Mouse (Mus musculus) stomach, postnatal 0 days (tissue): Measurements from ENCODE around the gene Nop16. TPM values are rescaled to one million over a fixed set of nuclear protein-coding genes. Genes with fewer than 3 reads are reported as not detected.

Experiments used
- ATAC-seq: fragments of 200-750 bp; cut with Nextera tagmentation; 2 replicates; pipeline ENCODE4 v1.8.0; 2017; ENCODE audit not compliant: low FRiP score, low TSS enrichment
- DNase-seq: peaks from one replicate; pipeline ENCODE4 v3.0.0-alpha.2; 2016; ENCODE audit warnings: low spot score
- H3K27ac ChIP-seq: fragments of 300-500 bp; sonication (generic); replicated peaks from 2 replicates; pipeline ENCODE4 v1.5.1; 2014; ENCODE audit warnings: mild to moderate bottlenecking, control low read depth
- H3K27me3 ChIP-seq: fragments of 300-500 bp; sonication (generic); 2 replicates; pipeline ENCODE4 v1.6.1; 2014; ENCODE audit warnings: low read length; ENCODE audit not compliant: control insufficient read depth, insufficient read depth
- H3K36me3 ChIP-seq: fragments of 300-500 bp; sonication (generic); 2 replicates; pipeline ENCODE4 v1.6.1; 2014; ENCODE audit warnings: low read length, mixed read lengths; ENCODE audit not compliant: control insufficient read depth, insufficient read depth
- H3K4me1 ChIP-seq: fragments of 300-500 bp; sonication (generic); replicated peaks from 2 replicates; pipeline ENCODE4 v1.6.1; 2014; ENCODE audit warnings: antibody characterized with exemption; ENCODE audit not compliant: control insufficient read depth, insufficient read depth
- H3K4me2 ChIP-seq: fragments of 300-500 bp; sonication (generic); replicated peaks from 2 replicates; pipeline ENCODE4 v1.6.1; 2014; ENCODE audit warnings: low read depth, mild to moderate bottlenecking, control low read depth, moderate library complexity
- H3K4me3 ChIP-seq: fragments of 300-500 bp; sonication (generic); 2 replicates; pipeline ENCODE4 v1.5.1; 2014; ENCODE audit warnings: low read depth, low read length, control low read depth
- H3K9ac ChIP-seq: fragments of 300-500 bp; sonication (generic); 2 replicates; pipeline ENCODE4 v1.6.1; 2014; ENCODE audit warnings: mild to moderate bottlenecking, low read length, control low read depth, mixed read lengths
- H3K9me3 ChIP-seq: fragments of 300-500 bp; sonication (generic); 2 replicates; pipeline ENCODE4 v1.6.1; 2016; ENCODE audit warnings: low read length; ENCODE audit not compliant: control insufficient read depth
- CTCF ChIP-seq: IDR thresholded peaks from 2 replicates; pipeline ENCODE4 v1.5.1; 2016; ENCODE audit warnings: antibody characterized with exemption, low read depth, mild to moderate bottlenecking, moderate library complexity
- EP300 ChIP-seq: optimal IDR thresholded peaks from 2 replicates; pipeline ENCODE3; 2016; ENCODE audit warnings: antibody characterized with exemption
- WGBS: fragments of 180-500 bp; shearing (Covaris S2); extraction: QIAGEN DNeasy Blood & Tissue Kit; methylation state at CpG from one replicate; pipeline ENCODE4 v1.1.7; 2014; 5-methylcytosine and 5-hydroxymethylcytosine counted together
- polyA plus RNA-seq: library from polyadenylated mRNA; unstranded; fragments of >200 nt; fragmentation: Nextera tagmentation; extraction: Ambion mirVana; gene quantifications from 2 replicates; pipeline ENCODE4 v1.2.1, GENCODE M21; 2015

The Nop16 gene
- polyA plus RNA-seq = 51.2 and 53.5 TPM in 2 replicates

DNA sequence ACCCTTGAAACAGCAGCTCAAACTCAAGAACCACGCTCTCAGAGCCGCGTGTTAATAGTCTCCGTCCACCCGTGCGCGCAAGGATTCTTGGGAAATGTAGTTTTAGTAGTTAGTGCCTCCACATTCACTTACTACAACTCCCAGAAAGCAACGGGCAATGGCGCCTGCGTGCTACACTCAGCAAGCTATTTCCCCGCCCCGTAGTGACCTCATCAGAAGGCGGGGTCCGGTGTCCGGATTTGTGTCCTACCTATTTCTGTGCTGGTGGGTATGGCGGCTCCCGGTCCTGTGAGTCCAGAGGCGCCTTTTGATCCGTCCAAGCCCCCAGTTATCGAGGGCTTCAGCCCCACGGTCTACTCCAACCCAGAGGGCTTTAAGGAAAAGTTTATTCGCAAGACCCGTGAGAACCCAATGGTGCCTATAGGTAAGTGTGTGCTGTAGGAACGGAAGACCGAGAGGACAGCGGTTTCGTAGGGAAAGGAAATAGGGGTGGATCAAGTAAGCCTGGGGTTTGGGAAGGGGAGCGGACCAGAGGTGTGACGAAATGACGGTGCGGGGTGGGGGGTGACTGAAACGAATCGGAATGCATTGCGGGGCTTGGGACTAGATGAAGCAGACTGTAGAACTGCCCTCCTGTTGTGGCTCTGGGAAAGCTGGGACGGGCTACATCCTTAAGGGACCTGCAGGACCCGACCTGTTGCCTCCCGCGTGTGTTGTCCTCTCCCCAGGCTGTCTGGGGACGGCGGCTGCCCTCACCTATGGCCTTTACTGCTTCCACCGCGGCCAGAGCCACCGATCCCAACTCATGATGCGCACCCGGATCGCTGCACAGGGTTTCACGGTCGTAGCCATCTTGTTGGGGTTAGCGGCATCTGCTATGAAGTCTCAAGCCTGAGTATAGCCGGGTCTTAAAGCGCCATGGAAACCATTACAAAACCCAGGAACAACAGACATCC is at the start of gene Nop16, which contains the start of gene Higd2a:
Gene Nop16 (minus strand): TSS at position 95 of the 956 bp plus-strand sequence.
Gene Higd2a (plus strand): TSS at position 212 of the 956 bp plus-strand sequence.
- H3K4me1 ChIP-seq = no peaks in the 10 kb centered on the region
- TF ChIP-seq CTCF = no peak
- DNase-seq = peak; percentile 99
- no peaks in the 10 kb centered on the region for H3K27me3 ChIP-seq
- H3K9ac ChIP-seq = peak within 1 kb of the TSS; percentile 88
- ATAC-seq = peak; percentile 97
- peak within 1 kb of the TSS; percentile 92 for H3K27ac ChIP-seq
- peak within 1 kb of the TSS; percentile 79 for H3K4me2 ChIP-seq
- H3K9me3 ChIP-seq = no peaks in the 10 kb centered on the region
- peak within 1 kb of the TSS; percentile 76 for H3K4me3 ChIP-seq
- under 1% methylated on average over 49 of the region's 51 CpGs for WGBS
- H3K36me3 ChIP-seq = peaks cover 5% of the 10 kb centered on the region; the same call in 1 of the 2 replicates

DNA sequence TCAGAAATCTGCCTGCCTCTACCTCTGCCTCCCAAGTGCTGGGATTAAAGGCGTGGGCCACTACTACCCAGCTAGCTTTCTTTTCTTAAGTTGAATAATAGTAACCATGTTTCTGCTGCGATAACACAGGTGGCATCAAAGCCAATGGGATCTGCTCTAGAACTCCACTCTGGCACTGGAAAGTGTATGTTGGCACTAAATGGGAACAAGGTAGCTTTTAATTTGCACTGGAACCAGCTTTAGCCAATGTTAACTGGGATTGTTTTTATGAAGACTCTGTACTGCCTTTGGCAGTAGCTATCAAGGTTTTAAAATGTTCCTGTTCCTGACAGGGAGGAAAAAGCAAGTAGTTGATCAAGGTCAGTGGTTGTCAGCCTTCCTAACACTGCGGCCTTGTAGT is 45.1 kb upstream of the Nop16 start:
- Histone ChIP-seq H3K27ac (no peak overlapping the region), H3K36me3 (peaks cover 9% of the 10 kb centered on the region), H3K27me3 (no peaks in the 10 kb centered on the region), H3K4me3 (no peak overlapping the region), H3K9ac (no peak overlapping the region), H3K4me2 (no peak overlapping the region), H3K9me3 (no peaks in the 10 kb centered on the region), H3K4me1 (no peaks in the 10 kb centered on the region)
- TF ChIP-seq EP300 (no peak), CTCF (no peak)
- DNase-seq (no peak), ATAC-seq (no peak)
- WGBS = 96% methylated on average over 3 of the region's 3 CpGs

DNA sequence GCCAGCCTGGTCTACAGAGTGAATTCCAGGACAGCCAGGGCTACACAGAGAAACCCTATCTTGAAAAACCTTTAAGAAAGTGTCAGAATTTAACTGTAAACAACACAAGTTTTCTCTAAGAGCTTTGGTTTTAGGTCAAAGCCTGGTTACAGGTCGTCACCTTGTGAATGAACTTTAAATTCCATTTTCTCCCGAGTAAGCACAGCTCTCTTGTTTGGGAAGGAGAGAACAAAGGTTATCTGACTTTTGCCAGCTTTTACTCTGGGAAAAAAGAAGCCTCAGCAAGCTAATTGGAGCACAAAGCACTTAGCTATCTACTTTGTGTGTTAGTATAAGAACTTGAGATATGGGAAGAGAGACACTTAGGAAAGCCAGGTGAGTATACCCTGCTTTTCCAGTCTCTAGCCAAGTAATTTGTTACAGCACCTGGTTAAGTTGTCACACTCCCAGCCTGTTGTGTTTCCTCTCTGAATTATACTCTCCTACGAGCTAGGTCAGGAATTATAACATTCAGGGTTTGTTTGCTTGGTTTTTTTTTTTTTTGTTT is 42.9 kb upstream of the Nop16 start:
- Histone ChIP-seq H3K9ac (no peak overlapping the region), H3K9me3 (no peaks in the 10 kb centered on the region), H3K27ac (no peak overlapping the region), H3K4me2 (no peak overlapping the region), H3K4me3 (no peak overlapping the region), H3K27me3 (no peaks in the 10 kb centered on the region), H3K4me1 (no peaks in the 10 kb centered on the region), H3K36me3 (no peaks in the 10 kb centered on the region)
- TF ChIP-seq EP300 (no peak), CTCF (no peak)
- no peak for DNase-seq
- 27% methylated on average over 3 of the region's 3 CpGs for WGBS
- ATAC-seq = no peak

DNA sequence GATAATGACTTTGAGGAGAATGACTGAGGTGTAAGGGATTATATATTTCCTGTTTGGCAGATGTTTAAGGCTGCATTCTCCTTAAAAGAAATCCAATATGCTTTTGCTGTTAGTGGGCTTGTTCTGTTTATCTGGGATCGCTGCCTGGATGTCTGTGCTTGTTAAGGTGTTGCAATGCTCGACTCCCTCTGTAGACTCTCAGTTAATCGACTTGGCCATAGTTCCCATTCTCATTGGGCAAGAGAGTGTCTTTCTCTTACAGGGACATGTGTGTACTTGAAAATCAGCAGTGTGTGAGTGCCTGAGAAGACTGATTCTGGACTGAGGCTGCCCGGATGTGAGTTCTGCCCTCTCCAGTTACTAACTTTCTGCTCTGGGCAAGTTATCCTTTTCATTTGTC is 39.2 kb upstream of the Nop16 start:
- Histone ChIP-seq H3K27me3 (no peaks in the 10 kb centered on the region), H3K4me3 (no peak overlapping the region), H3K9me3 (no peaks in the 10 kb centered on the region), H3K4me1 (no peaks in the 10 kb centered on the region), H3K36me3 (no peaks in the 10 kb centered on the region), H3K27ac (no peak overlapping the region), H3K9ac (no peak overlapping the region), H3K4me2 (no peak overlapping the region)
- ATAC-seq (0 out of 2 replicates have a peak, but pooled peaks have one; percentile 29), DNase-seq (no peak)
- 49% methylated on average over 4 of the region's 4 CpGs for WGBS
- no peak for TF ChIP-seq EP300
- no peak for TF ChIP-seq CTCF

DNA sequence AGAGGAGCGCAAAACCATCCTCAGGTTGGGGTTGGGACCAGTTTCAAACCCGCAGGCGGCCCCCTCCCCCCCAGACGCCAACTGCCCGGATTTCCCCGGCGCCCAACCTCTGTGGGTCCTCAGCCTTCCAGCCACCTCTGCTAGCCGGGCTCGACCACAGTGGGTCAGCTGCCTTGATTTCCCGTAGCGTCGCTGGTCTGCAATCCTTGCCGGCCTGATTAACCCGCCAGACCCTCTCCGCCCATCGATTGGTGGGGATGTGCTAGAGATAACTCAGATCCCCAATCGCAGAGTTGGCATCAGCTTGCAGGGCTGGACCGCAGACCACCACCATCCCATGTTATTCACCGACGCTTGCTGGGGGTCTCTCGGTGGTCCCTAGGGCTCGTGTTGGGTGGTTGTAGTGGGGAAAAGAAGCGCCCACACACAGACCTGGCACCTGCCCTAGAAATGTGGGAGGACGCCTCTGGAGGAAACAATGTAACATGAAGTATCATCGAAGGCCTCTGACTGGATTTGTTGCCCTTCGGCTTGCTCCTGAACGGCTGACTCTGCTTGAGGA is 32.2 kb upstream of the Nop16 start:
- Histone ChIP-seq H3K4me1 (0 out of 2 replicates have a peak, but pooled peaks cover 4% of the 10 kb centered on the region), H3K9ac (peak overlapping the region; percentile 97), H3K36me3 (no peaks in the 10 kb centered on the region), H3K27ac (peak overlapping the region; percentile 91), H3K4me3 (peak overlapping the region; percentile 96), H3K27me3 (no peaks in the 10 kb centered on the region), H3K4me2 (peak overlapping the region; percentile 52), H3K9me3 (no peaks in the 10 kb centered on the region)
- TF ChIP-seq EP300 = no peak
- no peak for TF ChIP-seq CTCF
- DNase-seq (peak; percentile 36), ATAC-seq (peak; percentile 54)
- WGBS = 1% methylated on average over 27 of the region's 27 CpGs
